Mouse (Mus musculus) heart, embryonic 11.5 days (tissue): ENCODE measurements around the gene Elk4. TPM values are rescaled to one million over a fixed set of nuclear protein-coding genes. Genes with fewer than 3 reads are reported as not detected.

ENCODE experiments used
- ATAC-seq: fragments of 200-750 bp; cut with Nextera tagmentation; replicated peaks from 2 replicates; pipeline ENCODE4 v1.8.0; 2017; ENCODE audit warnings: moderate library complexity; ENCODE audit not compliant: insufficient number of reproducible peaks, low FRiP score, low TSS enrichment
- H3K27ac ChIP-seq: fragments of 300-500 bp; sonication (generic); 2 replicates; pipeline ENCODE4 v1.5.1; 2014; ENCODE audit warnings: mild to moderate bottlenecking, low read depth, low read length
- H3K27me3 ChIP-seq: fragments of 300-500 bp; sonication (generic); 2 replicates; pipeline ENCODE4 v1.6.1; 2014; ENCODE audit warnings: mild to moderate bottlenecking, low read length, mixed read lengths; ENCODE audit not compliant: control insufficient read depth, insufficient read depth
- H3K36me3 ChIP-seq: fragments of 300-500 bp; sonication (generic); 2 replicates; pipeline ENCODE4 v1.6.1; 2014; ENCODE audit warnings: mild to moderate bottlenecking, low read length, moderate library complexity, mixed read lengths; ENCODE audit not compliant: control insufficient read depth, insufficient read depth
- H3K4me1 ChIP-seq: fragments of 300-500 bp; sonication (generic); 2 replicates; pipeline ENCODE4 v1.6.1; 2014; ENCODE audit warnings: low read length; ENCODE audit not compliant: control insufficient read depth, insufficient read depth
- H3K4me2 ChIP-seq: fragments of 300-500 bp; sonication (generic); 2 replicates; pipeline ENCODE4 v1.6.1; 2014; ENCODE audit warnings: mild to moderate bottlenecking, moderate library complexity
- H3K4me3 ChIP-seq: fragments of 300-500 bp; sonication (generic); 2 replicates; pipeline ENCODE4 v1.5.1; 2014; ENCODE audit warnings: low read depth, low read length
- H3K9ac ChIP-seq: fragments of 300-500 bp; sonication (generic); 2 replicates; pipeline ENCODE4 v1.6.1; 2014; ENCODE audit warnings: mild to moderate bottlenecking, low read depth, low read length, moderate library complexity
- H3K9me3 ChIP-seq: fragments of 300-500 bp; sonication (generic); replicated peaks from 2 replicates; pipeline ENCODE4 v1.6.1; 2016; ENCODE audit warnings: low read length; ENCODE audit not compliant: control insufficient read depth
- WGBS: fragments of 180-500 bp; shearing (Covaris S2); extraction: QIAGEN DNeasy Blood & Tissue Kit; methylation state at CpG from one replicate; pipeline ENCODE4 v1.1.7; 2014; ENCODE audit not compliant: insufficient replicate concordance; 5-methylcytosine and 5-hydroxymethylcytosine counted together
- polyA plus RNA-seq: library from polyadenylated mRNA; unstranded; fragments of >200 nt; fragmentation: Nextera tagmentation; extraction: Ambion mirVana; gene quantifications from 2 replicates; pipeline ENCODE4 v1.2.1, GENCODE M21; 2014

Elk4 gene
- polyA plus RNA-seq, 1 experiment from 2014 or later = 21.0 TPM

- peaks cover 12% of the 10 kb centered on the region for H3K4me1 ChIP-seq
- H3K4me3 ChIP-seq = no peak overlapping the region
- no peak for ATAC-seq
- peaks cover 3% of the 10 kb centered on the region for H3K27me3 ChIP-seq
- no peak overlapping the region for H3K9ac ChIP-seq
- no peaks in the 10 kb centered on the region for H3K9me3 ChIP-seq
- 78% methylated on average over 5 of the region's 5 CpGs for WGBS
- no peak overlapping the region for H3K27ac ChIP-seq
- H3K36me3 ChIP-seq = no peaks in the 10 kb centered on the region
- no peak overlapping the region for H3K4me2 ChIP-seq
These were observed 30.5 kb upstream of the Elk4 start for GRCm38 (mm10) chr1:131976886-131977285.

GRCm38 (mm10) chr1:131980471-131980870 is 26.9 kb upstream of the Elk4 start:
- Histone ChIP-seq H3K4me3 (no peak overlapping the region), H3K36me3 (no peaks in the 10 kb centered on the region), H3K27ac (no peak overlapping the region), H3K4me2 (no peak overlapping the region), H3K9ac (no peak overlapping the region), H3K4me1 (no peaks in the 10 kb centered on the region), H3K9me3 (no peaks in the 10 kb centered on the region), H3K27me3 (peaks cover 3% of the 10 kb centered on the region; the same call in 1 of the 2 replicates)
- ATAC-seq = no peak
- WGBS = 54% methylated on average over 2 of the region's 2 CpGs

- no peak for ATAC-seq
- no peak overlapping the region for H3K9ac ChIP-seq
- 55% methylated on average over 12 of the region's 12 CpGs for WGBS
These were observed 25.9 kb upstream of the Elk4 start for GRCm38 (mm10) chr1:131981378-131982013.

GRCm38 (mm10) chr1:131982907-131983306 is 24.5 kb upstream of the Elk4 start:
- no peaks in the 10 kb centered on the region for H3K36me3 ChIP-seq
- H3K4me3 ChIP-seq = no peak overlapping the region
- H3K4me1 ChIP-seq = no peaks in the 10 kb centered on the region
- no peaks in the 10 kb centered on the region for H3K9me3 ChIP-seq
- H3K27me3 ChIP-seq = no peaks in the 10 kb centered on the region
- H3K9ac ChIP-seq = no peak overlapping the region
- H3K4me2 ChIP-seq = no peak overlapping the region
- no peak for ATAC-seq
- no peak overlapping the region for H3K27ac ChIP-seq
- 13% methylated on average over 5 of the region's 5 CpGs for WGBS

More at GRCm38 (mm10) chr1:131981378-131982013, 25.9 kb upstream of the Elk4 start:
- Histone ChIP-seq H3K36me3 (no peaks in the 10 kb centered on the region), H3K4me2 (no peak overlapping the region), H3K27me3 (peaks cover 3% of the 10 kb centered on the region; the same call in 1 of the 2 replicates), H3K4me1 (no peaks in the 10 kb centered on the region), H3K27ac (no peak overlapping the region), H3K9me3 (no peaks in the 10 kb centered on the region), H3K4me3 (no peak overlapping the region)

GRCm38 (mm10) chr1:131983806-131984205 is 23.6 kb upstream of the Elk4 start:
- no peak overlapping the region for H3K4me2 ChIP-seq
- no peaks in the 10 kb centered on the region for H3K36me3 ChIP-seq
- no peaks in the 10 kb centered on the region for H3K4me1 ChIP-seq
- 65% methylated on average over 2 of the region's 2 CpGs for WGBS
- ATAC-seq = no peak
- H3K9me3 ChIP-seq = no peaks in the 10 kb centered on the region
- no peak overlapping the region for H3K4me3 ChIP-seq
- no peak overlapping the region for H3K27ac ChIP-seq
- no peaks in the 10 kb centered on the region for H3K27me3 ChIP-seq
- no peak overlapping the region for H3K9ac ChIP-seq

GRCm38 (mm10) chr1:131987432-131987831 is 20.0 kb upstream of the Elk4 start:
- Histone ChIP-seq H3K4me1 (no peaks in the 10 kb centered on the region), H3K27ac (no peak overlapping the region), H3K9me3 (no peaks in the 10 kb centered on the region), H3K9ac (no peak overlapping the region), H3K4me2 (no peak overlapping the region), H3K27me3 (no peaks in the 10 kb centered on the region), H3K36me3 (no peaks in the 10 kb centered on the region), H3K4me3 (no peak overlapping the region)
- whole genome bisulfite sequencing = 64% methylated on average over 15 of the region's 15 CpGs
- no peak for ATAC-seq

GRCm38 (mm10) chr1:131989476-131989875 is 17.9 kb upstream of the Elk4 start:
- Histone ChIP-seq H3K4me2 (no peak overlapping the region), H3K36me3 (no peaks in the 10 kb centered on the region), H3K27ac (no peak overlapping the region), H3K4me3 (no peak overlapping the region), H3K4me1 (no peaks in the 10 kb centered on the region), H3K9ac (no peak overlapping the region), H3K27me3 (no peaks in the 10 kb centered on the region), H3K9me3 (no peaks in the 10 kb centered on the region)
- 89% methylated on average over 4 of the region's 4 CpGs for WGBS
- no peak for ATAC-seq

- Histone ChIP-seq H3K27ac (no peak overlapping the region), H3K27me3 (no peaks in the 10 kb centered on the region), H3K4me3 (no peak overlapping the region), H3K9ac (no peak overlapping the region), H3K36me3 (no peaks in the 10 kb centered on the region), H3K9me3 (no peaks in the 10 kb centered on the region), H3K4me1 (no peaks in the 10 kb centered on the region), H3K4me2 (no peak overlapping the region)
- ATAC-seq = no peak
- 78% methylated on average over 9 of the region's 9 CpGs for WGBS
These were observed 17.2 kb upstream of the Elk4 start for GRCm38 (mm10) chr1:131990083-131990760.

- H3K4me1 ChIP-seq = no peaks in the 10 kb centered on the region
- H3K27me3 ChIP-seq = no peaks in the 10 kb centered on the region
- H3K36me3 ChIP-seq = no peaks in the 10 kb centered on the region
- 78% methylated on average over 7 of the region's 7 CpGs for WGBS
- ATAC-seq = no peak
- H3K4me2 ChIP-seq = no peak overlapping the region
- H3K4me3 ChIP-seq = no peak overlapping the region
- no peak overlapping the region for H3K27ac ChIP-seq
- no peaks in the 10 kb centered on the region for H3K9me3 ChIP-seq
- no peak overlapping the region for H3K9ac ChIP-seq
These were observed 14.8 kb upstream of the Elk4 start for GRCm38 (mm10) chr1:131992561-131993001.
